Mouse (Mus musculus): ENCODE data around the gene Cyp2c70. TPM values are rescaled to one million over a fixed set of nuclear protein-coding genes. Genes with fewer than 3 reads are reported as not detected.
"Not testable (repeated sequence)": the region's sequence is repeated elsewhere in the genome, so short reads cannot be mapped to it uniquely, and the experiment has no call there.

Gene Cyp2c70
- 1 to 10 TPM; 1.9 to 3.0 TPM for total RNA-seq (2021)
- long read RNA-seq, experiment 1, partial matches to known transcripts: 1 of 2 reads
- long read RNA-seq, experiment 1, other reads (novel, unspliced or antisense): 1 of 2 reads
- long read RNA-seq, experiment 2, partial matches to known transcripts: 1 of 1 reads
- long read RNA-seq, experiment 2, other reads (novel, unspliced or antisense): 0 of 1 reads

GRCm38 (mm10) chr19:40187160-40187559 is at the start of gene Cyp2c70:
Gene Cyp2c70, minus strand, starts transcription at chr19:40187333.
- no peak for TF ChIP-seq CTCF (conservative IDR thresholded peaks at IDR 0.05)
- no peak within 1 kb of the TSS for H3K27ac ChIP-seq
- H3K4me3 ChIP-seq: no peak within 1 kb of the TSS
- no peak for DNase-seq (ENCODE audit: low spot score in 2 of 2)

- no peak for DNase-seq (ENCODE audit: low spot score in 2 of 2)
- no peak overlapping the region for H3K27ac ChIP-seq
- TF ChIP-seq CTCF (conservative IDR thresholded peaks at IDR 0.05): no peak
Measured at GRCm38 (mm10) chr19:40232560-40232959, 45.4 kb upstream of the Cyp2c70 start.

GRCm38 (mm10) chr19:40231825-40232541 is 44.9 kb upstream of the Cyp2c70 start:
- H3K27ac ChIP-seq: no peak overlapping the region
- no peak overlapping the region for H3K4me3 ChIP-seq
- peak; percentile 72 for TF ChIP-seq CTCF (conservative IDR thresholded peaks at IDR 0.05)
- no peak for DNase-seq (ENCODE audit: low spot score in 2 of 2)

More at GRCm38 (mm10) chr19:40232560-40232959, 45.4 kb upstream of the Cyp2c70 start:
- H3K4me3 ChIP-seq: no peak overlapping the region

- DNase-seq (ENCODE audit: low spot score in 2 of 2): no peak
- Histone ChIP-seq H3K27ac (no peak overlapping the region), H3K4me3 (no peak overlapping the region)
- TF ChIP-seq CTCF (conservative IDR thresholded peaks at IDR 0.05): no peak
Measured at GRCm38 (mm10) chr19:40231074-40231738, 44.1 kb upstream of the Cyp2c70 start.

- no peak overlapping the region for H3K4me3 ChIP-seq
- TF ChIP-seq CTCF (conservative IDR thresholded peaks at IDR 0.05): no peak
- H3K27ac ChIP-seq: no peak overlapping the region
- no peak for DNase-seq (ENCODE audit: low spot score in 2 of 2)
Measured at GRCm38 (mm10) chr19:40226516-40227151, 39.5 kb upstream of the Cyp2c70 start.

GRCm38 (mm10) chr19:40225761-40226110 is 38.6 kb upstream of the Cyp2c70 start:
- DNase-seq (ENCODE audit: low spot score in 2 of 2): no peak
- Histone ChIP-seq H3K4me3 (no peak overlapping the region), H3K27ac (no peak overlapping the region)
- no peak for TF ChIP-seq CTCF (conservative IDR thresholded peaks at IDR 0.05)

GRCm38 (mm10) chr19:40225102-40225760 is 38.1 kb upstream of the Cyp2c70 start:
- no peak overlapping the region for H3K4me3 ChIP-seq
- peak; percentile 98 for TF ChIP-seq CTCF (conservative IDR thresholded peaks at IDR 0.05)
- H3K27ac ChIP-seq: no peak overlapping the region
- peak; percentile 61 to 88 for DNase-seq (ENCODE audit: low spot score in 2 of 2)

- not testable (repeated sequence) for DNase-seq (ENCODE audit: low spot score in 2 of 2); H3K27ac ChIP-seq; H3K4me3 ChIP-seq
Measured at GRCm38 (mm10) chr19:40222307-40222706, 35.2 kb upstream of the Cyp2c70 start.

- no peak for TF ChIP-seq CTCF (conservative IDR thresholded peaks at IDR 0.05)
- DNase-seq (ENCODE audit: low spot score in 2 of 2): no peak
- Histone ChIP-seq H3K27ac (no peak overlapping the region), H3K4me3 (no peak overlapping the region)
Measured at GRCm38 (mm10) chr19:40220878-40221277, 33.7 kb upstream of the Cyp2c70 start.

GRCm38 (mm10) chr19:40202947-40203346 is 15.8 kb upstream of the Cyp2c70 start:
- not testable (repeated sequence) for DNase-seq (ENCODE audit: low spot score in 2 of 2); H3K4me3 ChIP-seq; H3K27ac ChIP-seq

- Histone ChIP-seq H3K27ac (no peak overlapping the region), H3K4me3 (no peak overlapping the region)
- DNase-seq (ENCODE audit: low spot score in 2 of 2): no peak
- TF ChIP-seq CTCF (conservative IDR thresholded peaks at IDR 0.05): no peak
Measured at GRCm38 (mm10) chr19:40190596-40190995, 3.5 kb upstream of the Cyp2c70 start.

- no peak for TF ChIP-seq CTCF (conservative IDR thresholded peaks at IDR 0.05)
- DNase-seq (ENCODE audit: low spot score in 2 of 2): no peak
- H3K4me3 ChIP-seq: no peak overlapping the region
- no peak overlapping the region for H3K27ac ChIP-seq
Measured at GRCm38 (mm10) chr19:40183600-40183999, 3.5 kb downstream of the Cyp2c70 start.

GRCm38 (mm10) chr19:40178311-40178710 is 8.8 kb downstream of the Cyp2c70 start:
- TF ChIP-seq CTCF (conservative IDR thresholded peaks at IDR 0.05): no peak
- Histone ChIP-seq H3K4me3 (no peak overlapping the region), H3K27ac (no peak overlapping the region)
- no peak for DNase-seq (ENCODE audit: low spot score in 2 of 2)

- H3K27ac ChIP-seq; DNase-seq (ENCODE audit: low spot score in 2 of 2); H3K4me3 ChIP-seq: not testable (repeated sequence)
Measured at GRCm38 (mm10) chr19:40168391-40168790, 18.7 kb downstream of the Cyp2c70 start.

- not testable (repeated sequence) for H3K27ac ChIP-seq; DNase-seq (ENCODE audit: low spot score in 2 of 2); H3K4me3 ChIP-seq
Measured at GRCm38 (mm10) chr19:40126996-40127395, 60.1 kb downstream of the Cyp2c70 start.

- not testable (repeated sequence) for H3K27ac ChIP-seq; H3K4me3 ChIP-seq; DNase-seq (ENCODE audit: low spot score in 2 of 2)
Measured at GRCm38 (mm10) chr19:40125165-40125564, 62.0 kb downstream of the Cyp2c70 start.

GRCm38 (mm10) chr19:40119624-40120023 is 67.5 kb downstream of the Cyp2c70 start:
- DNase-seq (ENCODE audit: low spot score in 2 of 2); H3K27ac ChIP-seq; H3K4me3 ChIP-seq: not testable (repeated sequence)
